15 mouse cellular contexts compared by ENCODE assay signal in the genomic region with DNA sequence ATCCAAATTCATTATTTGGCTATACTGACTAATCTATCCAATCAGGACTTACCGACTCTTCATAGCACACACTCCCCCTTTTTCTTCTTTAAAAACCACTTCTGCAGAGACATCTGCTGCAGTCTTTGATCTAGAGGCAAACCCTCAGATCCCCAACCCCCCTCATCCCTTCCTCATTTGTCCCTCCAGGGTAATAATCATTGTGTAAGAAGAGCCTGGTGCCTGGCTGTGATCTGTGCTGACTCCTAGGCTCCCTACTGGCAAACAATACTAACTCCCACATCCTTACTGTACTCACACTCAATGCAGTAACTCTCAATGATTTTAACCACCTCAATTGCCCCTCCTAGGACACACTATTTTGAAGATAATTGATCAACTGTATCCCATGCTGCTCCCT.
"Had no signal": no experiment of that assay in that cellular context is flagged by ENCODE, and none has a peak within 500 bp of the region (broad histone marks: within the 10 kb centered on the region; RNA-seq: fewer than 3 reads in every experiment).

No protein-coding gene starts in this region.

- H3K9me3 ChIP-seq: midbrain, embryonic 13.5 days; midbrain, embryonic 15.5 days; neural tube, embryonic 12.5 days had no signal

- DNase-seq: lung, adult 18-20 months; lung, embryonic 14.5 days; lung, postnatal 10 days; lung, postnatal 4 days; retina, postnatal 1 day; right cerebral cortex, adult 18-20 months; right cerebral cortex, postnatal 25 days; right cerebral cortex, postnatal 4 days; spleen, adult 18-20 months; thymus, adult 18-20 months; thymus, postnatal 14 days; thymus, postnatal 36 days had no signal

- ATAC-seq: midbrain, embryonic 13.5 days; midbrain, embryonic 15.5 days had no signal

- H3K27ac ChIP-seq: midbrain, embryonic 13.5 days; midbrain, embryonic 15.5 days; neural tube, embryonic 12.5 days had no signal

- H3K27me3 ChIP-seq: midbrain, embryonic 13.5 days; midbrain, embryonic 15.5 days; neural tube, embryonic 12.5 days had no signal

- H3K36me3 ChIP-seq: midbrain, embryonic 13.5 days; midbrain, embryonic 15.5 days; neural tube, embryonic 12.5 days had no signal

- H3K4me3 ChIP-seq: midbrain, embryonic 13.5 days; midbrain, embryonic 15.5 days; neural tube, embryonic 12.5 days had no signal

- H3K4me1 ChIP-seq: midbrain, embryonic 13.5 days; midbrain, embryonic 15.5 days; neural tube, embryonic 12.5 days had no signal
